Mouse (Mus musculus): ENCODE data around the gene Bpifa5. TPM values are rescaled to one million over a fixed set of nuclear protein-coding genes. Genes with fewer than 3 reads are reported as not detected.

Gene Bpifa5
- polyA plus RNA-seq, 1 experiment: 1.3 TPM

DNA sequence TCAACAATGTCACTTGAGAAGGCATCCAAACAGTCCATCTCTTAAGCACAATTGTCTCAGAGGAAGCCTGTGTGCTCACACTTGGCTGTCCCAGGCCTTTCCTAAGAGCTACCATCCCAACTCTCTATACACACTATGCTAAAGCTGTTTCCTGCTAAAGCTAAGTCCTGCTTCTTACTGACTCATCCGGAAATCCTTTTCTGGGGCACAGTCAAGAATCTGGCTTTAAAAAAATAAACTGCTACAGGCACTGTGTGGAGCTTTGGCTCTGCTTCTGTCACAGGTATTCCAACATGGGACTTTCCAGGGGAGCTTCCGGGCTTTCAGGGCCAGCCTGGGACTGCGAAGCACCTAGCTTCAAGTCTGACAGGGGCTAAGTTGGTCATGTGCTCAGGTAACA lies 23.3 kb downstream of the Bpifa5 start:
- no peaks in the 10 kb centered on the region for H3K27me3 ChIP-seq (ENCODE audit: control insufficient read depth, insufficient read depth, low read length)
- 62% methylated on average over 3 of the region's 3 CpGs for WGBS
- H3K4me3 ChIP-seq (ENCODE audit: control insufficient read depth, insufficient read depth, low read length): no peak overlapping the region
- no peak for TF ChIP-seq POLR2A (IDR thresholded peaks at IDR 0.05; ENCODE audit: control insufficient read depth, extremely low read depth, insufficient read depth, low read length, poor library complexity)
- no peak for DNase-seq
- no peak overlapping the region for H3K27ac ChIP-seq (ENCODE audit: control insufficient read depth, insufficient read depth, low read length)
- no peaks in the 10 kb centered on the region for H3K4me1 ChIP-seq (replicated peaks; ENCODE audit: control insufficient read depth, insufficient read depth, low read length)
- no peaks in the 10 kb centered on the region for H3K36me3 ChIP-seq (ENCODE audit: control insufficient read depth, insufficient read depth, low read length)

- no peaks in the 10 kb centered on the region for H3K27me3 ChIP-seq (ENCODE audit: control insufficient read depth, insufficient read depth, low read length)
- no peak for TF ChIP-seq CTCF (IDR thresholded peaks at IDR 0.05; ENCODE audit: borderline replicate concordance, control insufficient read depth, extremely low read depth, insufficient read depth, low read length, poor library complexity)
- TF ChIP-seq POLR2A (IDR thresholded peaks at IDR 0.05; ENCODE audit: control insufficient read depth, extremely low read depth, insufficient read depth, low read length, poor library complexity): no peak
- no peak overlapping the region for H3K4me3 ChIP-seq (ENCODE audit: control insufficient read depth, insufficient read depth, low read length)
- no peaks in the 10 kb centered on the region for H3K36me3 ChIP-seq (ENCODE audit: control insufficient read depth, insufficient read depth, low read length)
- 46% methylated on average over 5 of the region's 5 CpGs for WGBS
- DNase-seq: no peak
- H3K27ac ChIP-seq (ENCODE audit: control insufficient read depth, insufficient read depth, low read length): no peak overlapping the region
- no peaks in the 10 kb centered on the region for H3K4me1 ChIP-seq (replicated peaks; ENCODE audit: control insufficient read depth, insufficient read depth, low read length)
Measured at GRCm38 (mm10) chr2:154187468-154187867, 25.1 kb downstream of the Bpifa5 start.

- no peaks in the 10 kb centered on the region for H3K27me3 ChIP-seq (ENCODE audit: control insufficient read depth, insufficient read depth, low read length)
- TF ChIP-seq CTCF (IDR thresholded peaks at IDR 0.05; ENCODE audit: borderline replicate concordance, control insufficient read depth, extremely low read depth, insufficient read depth, low read length, poor library complexity) (no peak), POLR2A (IDR thresholded peaks at IDR 0.05; ENCODE audit: control insufficient read depth, extremely low read depth, insufficient read depth, low read length, poor library complexity) (no peak)
- DNase-seq: no peak
- WGBS: 89% methylated on average over 7 of the region's 7 CpGs
- no peaks in the 10 kb centered on the region for H3K36me3 ChIP-seq (ENCODE audit: control insufficient read depth, insufficient read depth, low read length)
- no peak overlapping the region for H3K4me3 ChIP-seq (ENCODE audit: control insufficient read depth, insufficient read depth, low read length)
- no peak overlapping the region for H3K27ac ChIP-seq (ENCODE audit: control insufficient read depth, insufficient read depth, low read length)
- no peaks in the 10 kb centered on the region for H3K4me1 ChIP-seq (replicated peaks; ENCODE audit: control insufficient read depth, insufficient read depth, low read length)
Measured at GRCm38 (mm10) chr2:154189877-154190434, 27.5 kb downstream of the Bpifa5 start.

- Histone ChIP-seq H3K27me3 (ENCODE audit: control insufficient read depth, insufficient read depth, low read length) (no peaks in the 10 kb centered on the region), H3K36me3 (ENCODE audit: control insufficient read depth, insufficient read depth, low read length) (no peaks in the 10 kb centered on the region), H3K4me1 (replicated peaks; ENCODE audit: control insufficient read depth, insufficient read depth, low read length) (no peaks in the 10 kb centered on the region), H3K4me3 (ENCODE audit: control insufficient read depth, insufficient read depth, low read length) (no peak within 1 kb of the TSS), H3K27ac (ENCODE audit: control insufficient read depth, insufficient read depth, low read length) (no peak within 1 kb of the TSS)
- no peak for DNase-seq
- 87% methylated on average over 11 of the region's 11 CpGs for WGBS
- TF ChIP-seq POLR2A (IDR thresholded peaks at IDR 0.05; ENCODE audit: control insufficient read depth, extremely low read depth, insufficient read depth, low read length, poor library complexity) (no peak), CTCF (IDR thresholded peaks at IDR 0.05; ENCODE audit: borderline replicate concordance, control insufficient read depth, extremely low read depth, insufficient read depth, low read length, poor library complexity) (no peak)
Measured at GRCm38 (mm10) chr2:154190546-154191258, 28.3 kb downstream of the Bpifa5 start, which contains the start of gene Bpifb1. TSS of gene Bpifb1 (plus strand) at chr2:154190818.

GRCm38 (mm10) chr2:154192141-154192540 lies 29.7 kb downstream of the Bpifa5 start:
- H3K4me1 ChIP-seq (replicated peaks; ENCODE audit: control insufficient read depth, insufficient read depth, low read length): no peaks in the 10 kb centered on the region
- WGBS: 78% methylated on average over 2 of the region's 2 CpGs
- no peak overlapping the region for H3K4me3 ChIP-seq (ENCODE audit: control insufficient read depth, insufficient read depth, low read length)
- no peak overlapping the region for H3K27ac ChIP-seq (ENCODE audit: control insufficient read depth, insufficient read depth, low read length)
- TF ChIP-seq CTCF (IDR thresholded peaks at IDR 0.05; ENCODE audit: borderline replicate concordance, control insufficient read depth, extremely low read depth, insufficient read depth, low read length, poor library complexity) (no peak), POLR2A (IDR thresholded peaks at IDR 0.05; ENCODE audit: control insufficient read depth, extremely low read depth, insufficient read depth, low read length, poor library complexity) (no peak)
- H3K27me3 ChIP-seq (ENCODE audit: control insufficient read depth, insufficient read depth, low read length): no peaks in the 10 kb centered on the region
- H3K36me3 ChIP-seq (ENCODE audit: control insufficient read depth, insufficient read depth, low read length): no peaks in the 10 kb centered on the region
- DNase-seq: no peak

GRCm38 (mm10) chr2:154193071-154193470 lies 30.7 kb downstream of the Bpifa5 start:
- no peak overlapping the region for H3K4me3 ChIP-seq (ENCODE audit: control insufficient read depth, insufficient read depth, low read length)
- 93% methylated on average over 4 of the region's 4 CpGs for WGBS
- no peaks in the 10 kb centered on the region for H3K27me3 ChIP-seq (ENCODE audit: control insufficient read depth, insufficient read depth, low read length)
- no peak for DNase-seq
- H3K4me1 ChIP-seq (replicated peaks; ENCODE audit: control insufficient read depth, insufficient read depth, low read length): no peaks in the 10 kb centered on the region
- H3K36me3 ChIP-seq (ENCODE audit: control insufficient read depth, insufficient read depth, low read length): no peaks in the 10 kb centered on the region
- H3K27ac ChIP-seq (ENCODE audit: control insufficient read depth, insufficient read depth, low read length): no peak overlapping the region
- no peak for TF ChIP-seq CTCF (IDR thresholded peaks at IDR 0.05; ENCODE audit: borderline replicate concordance, control insufficient read depth, extremely low read depth, insufficient read depth, low read length, poor library complexity)
- no peak for TF ChIP-seq POLR2A (IDR thresholded peaks at IDR 0.05; ENCODE audit: control insufficient read depth, extremely low read depth, insufficient read depth, low read length, poor library complexity)
